Mouse (Mus musculus) limb, embryonic 14.5 days (tissue): ENCODE measurements at regions not wholly inside any gene's neighbourhood (a gene's known extent, or its start where the extent isn't known, plus 50 kb on each side); places are given as distances from the start of the nearest gene placed in this dataset.

Experiments used
- ATAC-seq: fragments of 200-750 bp; cut with Nextera tagmentation; 2 replicates; pipeline ENCODE4 v1.8.0; 2017; ENCODE audit warnings: low read depth, moderate number of reproducible peaks, moderate TSS enrichment; ENCODE audit not compliant: low FRiP score
- DNase-seq: peaks from one replicate; pipeline ENCODE4 v3.0.0-alpha.2; 2015; ENCODE audit warnings: low spot score
- H3K27ac ChIP-seq: fragments of 300-500 bp; sonication (generic); replicated peaks from 2 replicates; pipeline ENCODE4 v1.5.1; 2014; ENCODE audit warnings: low read depth, mild to moderate bottlenecking, low read length, moderate library complexity, mixed read lengths
- H3K27me3 ChIP-seq: fragments of 300-500 bp; sonication (generic); 2 replicates; pipeline ENCODE4 v1.6.1; 2014; ENCODE audit warnings: low read length, mixed read lengths; ENCODE audit not compliant: control insufficient read depth, insufficient read depth
- H3K36me3 ChIP-seq: fragments of 300-500 bp; sonication (generic); 2 replicates; pipeline ENCODE4 v1.6.1; 2014; ENCODE audit warnings: mild to moderate bottlenecking, low read length, moderate library complexity, mixed read lengths; ENCODE audit not compliant: control insufficient read depth, insufficient read depth
- H3K4me1 ChIP-seq: fragments of 300-500 bp; sonication (generic); 2 replicates; pipeline ENCODE4 v1.6.1; 2014; ENCODE audit warnings: antibody characterized with exemption, low read length, mixed read lengths; ENCODE audit not compliant: control insufficient read depth, insufficient read depth
- H3K4me2 ChIP-seq: fragments of 300-500 bp; sonication (generic); replicated peaks from 2 replicates; pipeline ENCODE4 v1.6.1; 2014; ENCODE audit warnings: low read depth, mild to moderate bottlenecking, low read length, moderate library complexity; ENCODE audit not compliant: severe bottlenecking
- H3K4me3 ChIP-seq: fragments of 300-500 bp; sonication (generic); replicated peaks from 2 replicates; pipeline ENCODE4 v1.5.1; 2014; ENCODE audit warnings: low read length
- H3K9ac ChIP-seq: fragments of 300-500 bp; sonication (generic); 2 replicates; pipeline ENCODE4 v1.6.1; 2014; ENCODE audit warnings: mild to moderate bottlenecking, low read depth, low read length, moderate library complexity; ENCODE audit not compliant: severe bottlenecking
- H3K9me3 ChIP-seq: fragments of 300-500 bp; sonication (generic); 2 replicates; pipeline ENCODE4 v1.6.1; 2016; ENCODE audit warnings: low read length; ENCODE audit not compliant: control insufficient read depth
- POLR2A ChIP-seq: fragments of 200-500 bp; IDR thresholded peaks from 2 replicates; pipeline ENCODE4 v1.8.0; 2012; ENCODE audit warnings: inconsistent platforms, mild to moderate bottlenecking, moderate library complexity, borderline replicate concordance; ENCODE audit not compliant: insufficient read depth, insufficient read length; ENCODE audit errors: extremely low read depth
- WGBS: fragments of 180-500 bp; shearing (Covaris S2); extraction: QIAGEN DNeasy Blood & Tissue Kit; methylation state at CpG from one replicate; pipeline ENCODE4 v1.1.7; 2014; 5-methylcytosine and 5-hydroxymethylcytosine counted together

DNA sequence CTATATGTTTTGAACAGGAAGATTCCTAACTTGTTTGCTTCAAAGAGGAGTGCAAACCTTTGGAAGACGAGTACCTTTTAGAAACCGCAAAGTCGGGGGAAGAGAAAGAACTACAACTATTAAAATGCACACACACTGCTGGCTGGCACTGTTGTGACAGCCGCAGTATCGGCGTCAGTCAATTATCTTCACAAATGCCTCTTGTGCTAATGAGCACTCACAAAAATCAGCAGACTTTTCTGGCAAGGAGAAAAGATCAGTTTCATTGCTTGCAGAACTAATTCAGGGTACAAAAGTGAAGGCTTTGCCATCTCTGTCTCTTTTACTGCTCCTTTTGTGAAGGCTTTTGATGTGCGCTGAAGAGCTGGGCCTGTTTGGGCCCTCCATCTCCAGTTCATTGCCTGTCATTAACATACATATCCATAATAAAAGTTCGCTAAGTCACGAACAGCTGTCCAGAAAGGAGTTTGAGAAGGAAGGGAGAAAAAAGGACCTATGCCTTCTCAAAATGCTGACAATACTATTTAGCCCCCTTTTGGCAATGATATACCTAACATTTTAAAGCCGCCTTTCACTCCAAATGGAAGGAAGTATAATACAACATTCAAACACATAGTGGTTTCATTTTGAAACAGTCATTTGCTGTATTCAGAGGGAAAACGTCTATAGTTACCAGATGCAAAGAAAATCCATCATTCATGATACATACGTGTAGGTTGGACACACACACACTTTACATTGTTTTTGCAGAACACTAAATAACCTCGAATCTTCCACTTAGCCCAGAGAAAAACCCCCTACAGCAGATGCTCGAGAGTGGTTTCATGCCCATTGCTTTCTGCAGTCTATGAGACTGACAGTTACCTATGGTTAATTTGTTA is 186.6 kb upstream of the Sp8 start:
- no peak overlapping the region for H3K4me2 ChIP-seq
- no peaks in the 10 kb centered on the region for H3K36me3 ChIP-seq
- H3K9me3 ChIP-seq = no peaks in the 10 kb centered on the region
- no peak overlapping the region for H3K4me3 ChIP-seq
- H3K4me1 ChIP-seq = no peaks in the 10 kb centered on the region
- WGBS = 26% methylated on average over 14 of the region's 14 CpGs
- DNase-seq (no peak), ATAC-seq (no peak; the same call in 1 of the 2 replicates)
- 0 out of 2 replicates have a peak, but pooled peaks cover 2% of the 10 kb centered on the region for H3K27me3 ChIP-seq
- H3K27ac ChIP-seq = no peak overlapping the region
- TF ChIP-seq POLR2A = no peak
- H3K9ac ChIP-seq = no peak overlapping the region

DNA sequence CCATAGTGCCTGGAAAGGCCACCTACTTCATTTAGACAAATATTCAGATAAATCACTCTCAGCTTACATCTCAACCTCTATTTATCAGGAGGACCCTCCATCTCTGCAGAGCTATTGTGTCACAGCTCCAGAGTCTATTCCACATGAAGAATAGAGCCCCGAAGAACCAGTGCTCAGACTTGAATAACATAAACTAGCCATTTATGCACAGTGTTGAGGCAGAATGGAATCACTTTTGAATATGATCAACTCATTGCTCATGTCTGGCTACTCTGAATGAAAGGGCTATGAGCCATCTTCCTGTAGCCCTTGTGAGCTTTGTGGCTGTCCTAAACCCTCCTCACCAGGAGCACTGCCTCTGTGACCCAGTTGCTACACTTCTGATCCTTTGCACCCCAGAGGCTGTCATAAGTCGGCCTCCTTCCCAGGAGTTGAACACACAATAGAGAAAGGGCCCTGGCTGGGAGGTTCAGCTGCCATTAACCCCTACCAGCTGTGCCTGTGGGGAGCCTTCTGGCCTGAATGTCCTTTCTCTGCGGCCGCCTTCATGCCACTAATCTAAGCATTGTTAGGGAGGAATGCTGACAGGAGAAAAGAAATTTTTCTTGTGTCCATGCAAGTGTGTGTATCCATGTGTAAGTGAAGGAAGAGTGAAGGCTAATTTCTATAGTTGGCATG is 195.5 kb upstream of the Sp8 start:
- ATAC-seq (no peak), DNase-seq (no peak)
- Histone ChIP-seq H3K27ac (no peak overlapping the region), H3K27me3 (no peaks in the 10 kb centered on the region), H3K4me3 (no peak overlapping the region), H3K36me3 (no peaks in the 10 kb centered on the region), H3K4me2 (no peak overlapping the region), H3K9me3 (no peaks in the 10 kb centered on the region), H3K4me1 (peaks cover 3% of the 10 kb centered on the region; the same call in 1 of the 2 replicates), H3K9ac (no peak overlapping the region)
- no peak for TF ChIP-seq POLR2A
- 41% methylated on average over 4 of the region's 4 CpGs for WGBS

DNA sequence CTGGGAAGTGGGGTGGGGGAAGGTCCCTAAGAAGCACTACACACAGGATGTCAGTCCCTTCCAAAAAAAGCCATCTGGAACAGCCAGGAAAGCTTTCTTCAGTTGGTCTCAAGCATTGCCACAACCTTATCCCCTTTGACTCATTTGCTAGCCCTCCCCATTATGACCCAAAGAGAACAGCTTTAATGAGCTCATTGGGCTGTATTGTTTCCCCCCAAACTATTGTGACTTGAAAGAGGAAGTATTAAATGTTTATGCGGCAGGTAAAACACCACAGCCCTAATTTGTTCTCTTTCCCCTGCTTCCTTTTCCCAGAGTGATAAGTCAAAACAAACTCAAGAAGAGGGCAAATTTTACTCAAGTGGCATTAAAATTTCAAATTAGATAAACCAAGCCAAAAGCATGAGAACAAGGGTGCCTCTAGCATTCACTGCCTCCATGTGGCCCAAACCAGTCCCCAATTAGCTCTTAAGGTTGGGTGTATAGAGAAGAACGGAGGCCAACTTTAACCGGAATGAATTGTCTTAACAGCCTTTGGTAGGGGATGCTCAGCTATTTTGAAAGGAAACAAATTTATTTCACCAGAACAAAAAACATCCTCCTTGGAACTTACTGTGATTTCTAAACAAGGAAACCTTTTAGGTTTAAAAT is 196.7 kb upstream of the Sp8 start:
- Histone ChIP-seq H3K9me3 (no peaks in the 10 kb centered on the region), H3K36me3 (no peaks in the 10 kb centered on the region), H3K4me2 (no peak overlapping the region), H3K4me1 (peaks cover 3% of the 10 kb centered on the region; the same call in 1 of the 2 replicates), H3K4me3 (no peak overlapping the region), H3K27ac (no peak overlapping the region), H3K27me3 (no peaks in the 10 kb centered on the region), H3K9ac (no peak overlapping the region)
- TF ChIP-seq POLR2A = no peak
- WGBS = 49% methylated on average over 3 of the region's 3 CpGs
- ATAC-seq (no peak), DNase-seq (no peak)

DNA sequence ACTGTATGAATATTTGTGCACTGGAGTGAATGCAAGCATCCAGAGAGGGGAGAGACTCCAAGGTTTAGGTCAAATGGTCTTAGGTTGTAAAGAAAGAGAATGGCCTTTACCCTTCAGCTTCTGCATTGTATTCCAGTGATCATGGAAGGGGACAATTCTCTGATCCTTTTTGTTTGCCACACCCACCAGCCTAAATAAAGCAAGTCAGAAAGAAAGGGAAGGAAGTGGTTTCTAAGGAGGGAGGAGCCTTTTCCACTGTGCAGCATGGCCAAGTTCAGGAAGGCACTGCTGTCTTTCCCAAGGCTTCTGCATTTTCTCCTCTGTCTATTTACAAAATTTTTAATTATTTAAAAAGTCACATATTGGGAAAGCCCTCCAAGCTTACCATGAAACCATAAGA is 197.5 kb upstream of the Sp8 start:
- TF ChIP-seq POLR2A = no peak
- Histone ChIP-seq H3K9me3 (no peaks in the 10 kb centered on the region), H3K4me2 (no peak overlapping the region), H3K36me3 (no peaks in the 10 kb centered on the region), H3K27ac (no peak overlapping the region), H3K4me3 (no peak overlapping the region), H3K27me3 (no peaks in the 10 kb centered on the region), H3K9ac (no peak overlapping the region), H3K4me1 (peaks cover 3% of the 10 kb centered on the region; the same call in 1 of the 2 replicates)
- DNase-seq (no peak), ATAC-seq (no peak)
